Mouse (Mus musculus) lung, postnatal 25 days (tissue): ENCODE measurements around the gene Samd5.

Experiments used
- DNase-seq: peaks from one replicate; pipeline ENCODE4 v3.0.0; 2022; ENCODE audit warnings: low spot score

The Samd5 gene

DNA sequence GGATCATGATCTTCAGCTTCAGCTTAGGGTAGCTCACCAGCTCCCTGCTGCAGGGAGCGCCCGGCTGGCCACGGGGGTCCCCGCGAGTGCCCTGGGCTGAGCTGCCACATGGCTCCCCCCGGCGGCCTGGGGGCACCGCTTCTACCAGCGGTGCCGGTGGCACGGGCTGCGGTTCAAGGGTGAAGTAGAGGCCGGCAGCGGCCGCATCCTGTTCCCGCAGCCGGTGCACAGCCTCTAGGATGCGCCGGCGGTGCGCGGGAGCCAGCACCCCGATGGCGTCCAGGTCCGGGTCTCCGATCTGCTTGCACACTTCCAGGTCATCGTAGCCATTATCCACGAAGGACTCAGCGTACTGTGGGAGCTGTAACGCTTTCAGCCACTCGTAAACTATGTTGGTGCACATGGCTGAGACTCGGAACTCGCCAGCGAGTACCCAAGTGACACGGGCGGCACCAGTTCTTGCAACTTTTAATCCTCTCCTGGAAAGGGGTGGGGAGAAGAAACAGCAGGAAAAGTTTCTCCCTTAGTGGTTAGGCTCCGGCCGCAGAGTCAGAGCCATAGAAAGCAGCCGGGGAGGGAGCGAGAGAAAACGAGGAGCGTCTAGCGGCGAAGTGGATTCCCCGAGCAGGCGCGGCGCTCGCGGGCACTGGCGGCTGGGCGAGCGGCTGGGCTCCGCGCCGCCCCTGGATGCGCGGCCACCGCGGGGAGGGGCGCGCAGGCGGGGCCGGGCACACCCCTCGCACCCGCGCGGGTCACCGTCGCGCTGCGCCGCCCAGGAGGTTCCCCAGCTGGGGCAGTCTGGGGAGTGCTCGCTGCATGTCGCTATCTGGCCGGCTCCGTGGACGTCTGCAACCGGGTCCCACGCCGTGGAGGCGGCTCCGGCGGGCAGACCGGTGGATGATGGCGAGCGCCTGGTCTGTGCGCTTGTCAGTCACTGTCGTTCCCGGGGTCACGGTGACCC is at the start of gene Samd5:
Gene Samd5, minus strand, starts transcription at position 648 of the 961 bp plus-strand sequence.
- DNase-seq = peak; percentile 16

- DNase-seq = no peak
These were observed 47.7 kb upstream of the Samd5 start for GRCm38 (mm10) chr10:9722519-9723303.

DNA sequence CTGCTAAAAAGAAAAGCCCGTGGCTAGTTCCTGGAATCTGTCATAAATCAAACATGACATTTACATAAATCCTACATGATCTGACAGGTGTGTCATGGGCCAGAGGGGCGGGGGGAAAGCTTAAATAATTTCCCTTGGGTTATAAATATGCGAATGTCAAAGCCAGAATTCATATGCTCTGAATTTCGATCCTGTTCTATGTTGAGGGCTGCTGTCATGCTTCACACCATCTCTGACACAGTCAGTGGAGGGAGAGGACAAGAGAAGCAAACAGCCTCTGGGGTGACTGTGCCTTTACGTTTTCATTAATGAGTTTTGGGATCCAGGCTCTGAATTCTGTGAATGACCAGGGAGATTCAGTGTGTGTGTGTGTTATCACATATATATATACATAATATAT is 45.0 kb upstream of the Samd5 start:
- no peak for DNase-seq

DNA sequence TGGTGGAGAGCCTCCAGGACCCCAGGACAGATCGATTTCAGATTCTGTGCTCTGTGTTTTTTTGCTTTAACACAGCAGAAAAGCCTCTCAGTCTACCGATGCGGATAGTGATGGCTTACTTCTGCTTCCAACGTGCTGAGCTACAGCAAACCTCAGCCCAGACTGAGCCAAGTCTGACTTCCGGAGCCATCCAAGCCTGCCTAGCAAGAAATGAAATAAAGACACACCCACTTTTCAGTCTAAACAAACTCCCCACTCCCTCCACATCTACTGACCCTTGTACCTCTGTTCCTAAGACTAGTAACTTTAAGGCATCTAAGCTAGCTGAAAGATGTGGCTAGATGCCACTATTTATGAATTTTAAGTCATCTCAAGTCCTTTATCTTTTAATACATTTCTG is 43.1 kb upstream of the Samd5 start:
- DNase-seq = no peak

GRCm38 (mm10) chr10:9704956-9705355 is 29.9 kb upstream of the Samd5 start:
- DNase-seq = no peak

- DNase-seq = no peak
These were observed 24.2 kb upstream of the Samd5 start for GRCm38 (mm10) chr10:9699071-9699761.

GRCm38 (mm10) chr10:9698141-9698540 is 23.1 kb upstream of the Samd5 start:
- no peak for DNase-seq

DNA sequence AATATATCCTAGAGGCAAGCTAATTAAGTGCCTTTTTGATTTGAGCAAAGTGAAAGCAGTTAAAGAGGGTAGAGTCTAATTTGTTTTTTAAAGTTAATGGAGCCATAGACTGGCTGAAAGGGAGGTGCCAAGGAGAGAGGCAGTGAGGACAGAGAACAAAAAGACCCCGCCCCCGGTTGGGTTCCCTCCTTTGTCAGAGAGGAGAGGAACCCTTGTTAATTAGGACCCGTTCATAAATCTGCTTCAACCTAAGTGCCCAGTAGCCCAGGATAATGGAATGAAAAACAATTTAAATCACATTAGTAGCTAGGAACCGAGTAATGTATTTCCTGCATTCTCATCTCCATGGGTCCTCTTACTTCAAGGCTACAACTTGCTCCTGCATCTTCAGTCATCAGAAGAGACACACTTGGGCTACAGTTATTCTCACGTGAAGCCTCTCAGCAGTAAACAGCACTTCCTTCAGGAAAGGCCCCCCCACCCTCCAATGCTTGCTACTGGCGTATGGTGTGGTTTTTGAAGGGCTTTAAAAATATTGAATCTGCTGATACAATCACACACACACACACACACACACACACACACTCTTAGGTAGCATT is 21.6 kb upstream of the Samd5 start:
- no peak for DNase-seq

DNA sequence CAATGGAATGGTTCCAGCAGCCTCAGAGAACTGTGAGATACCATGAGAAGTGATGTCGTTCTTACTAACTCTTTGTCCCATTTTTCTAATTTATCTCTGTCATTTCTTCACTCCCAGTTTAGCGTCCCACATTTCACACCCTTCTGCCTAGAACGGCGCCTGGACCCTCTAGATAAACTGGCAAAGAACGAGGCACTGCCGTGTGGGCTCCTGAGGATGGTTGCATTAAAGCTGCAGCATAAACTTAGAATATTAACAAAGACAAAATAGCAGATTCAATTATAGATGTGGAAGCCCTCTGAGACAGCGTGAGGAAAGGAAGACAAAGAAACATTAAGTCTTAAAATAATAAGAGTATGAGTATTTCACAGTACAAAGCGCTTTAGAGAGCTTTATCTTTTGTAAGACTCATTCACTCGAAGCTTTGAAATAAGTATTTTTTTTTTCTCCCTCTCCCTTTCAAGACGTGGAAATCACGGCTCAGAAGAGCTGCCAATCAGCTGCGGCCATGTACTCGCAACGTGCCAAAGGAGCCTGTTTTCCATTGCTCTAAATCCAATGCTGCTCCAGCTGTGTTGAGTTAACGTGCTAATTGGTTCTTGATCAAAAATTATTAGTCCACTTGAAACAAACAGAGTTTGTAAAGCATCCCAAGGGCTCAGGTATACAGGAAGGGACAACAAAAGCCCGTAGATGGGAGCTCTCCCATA is 19.1 kb upstream of the Samd5 start:
- DNase-seq = no peak

DNA sequence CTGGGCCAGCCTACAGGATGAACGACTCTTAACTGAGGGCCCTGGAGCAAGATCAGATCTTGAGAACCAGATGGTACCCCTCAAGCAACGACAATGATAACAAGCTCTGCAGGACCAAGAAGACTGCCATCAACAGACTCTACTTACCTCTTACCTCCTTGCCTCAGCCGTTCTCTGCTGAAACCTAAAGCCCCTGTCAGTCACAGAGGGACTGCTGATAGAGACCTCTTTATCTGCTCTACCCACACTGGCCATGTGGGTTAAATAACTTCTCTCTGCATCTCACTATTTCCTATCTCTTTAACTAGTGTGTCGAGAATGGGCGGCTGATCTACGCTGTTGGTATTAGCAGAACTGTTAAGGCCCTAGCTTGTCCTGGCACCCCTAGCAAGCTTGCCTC is 5.9 kb upstream of the Samd5 start:
- DNase-seq = no peak

DNA sequence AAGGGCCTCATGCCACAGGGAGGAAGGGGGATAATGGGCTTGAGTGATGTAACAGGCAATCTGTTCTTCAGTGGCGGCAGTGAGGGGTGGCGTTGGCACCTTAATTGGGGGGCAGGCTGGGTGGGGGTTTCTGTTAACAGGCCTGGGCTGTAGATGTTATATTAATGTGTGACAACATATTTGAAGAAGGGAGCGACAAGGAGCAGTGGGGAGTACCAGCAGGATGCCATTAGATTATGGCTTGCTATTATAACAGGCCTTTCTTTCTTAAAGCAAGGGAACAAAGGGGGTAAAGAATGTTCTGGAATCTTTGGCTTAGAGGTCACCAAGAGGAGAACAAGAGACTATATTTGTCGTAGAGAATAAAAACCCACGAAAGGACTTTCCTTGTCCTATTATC is 4.9 kb upstream of the Samd5 start:
- no peak for DNase-seq

DNA sequence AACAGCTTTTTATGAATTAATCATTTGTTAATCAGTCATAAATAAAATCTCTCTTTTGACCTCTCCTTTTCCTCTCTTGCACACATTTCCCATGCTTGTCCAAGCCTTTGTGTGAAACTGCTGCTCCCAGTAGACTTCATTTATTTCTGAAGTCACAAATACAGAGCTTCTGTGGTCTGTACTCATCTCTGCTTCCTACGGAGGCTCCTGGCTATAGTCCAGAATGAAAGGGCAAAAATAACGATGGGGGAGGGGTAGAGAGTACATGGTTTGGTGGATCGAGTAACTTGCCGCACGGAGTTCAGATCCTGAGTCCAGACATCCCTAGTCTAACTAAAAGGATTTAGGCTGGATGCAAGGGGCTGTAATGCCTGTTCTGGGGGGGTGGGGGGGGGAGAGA is 3.1 kb upstream of the Samd5 start:
- DNase-seq = no peak

- peak; percentile 82 for DNase-seq
These were observed 1.9 kb upstream of the Samd5 start for GRCm38 (mm10) chr10:9676886-9677285.

GRCm38 (mm10) chr10:9676418-9676786 is 1.4 kb upstream of the Samd5 start:
- no peak for DNase-seq

DNA sequence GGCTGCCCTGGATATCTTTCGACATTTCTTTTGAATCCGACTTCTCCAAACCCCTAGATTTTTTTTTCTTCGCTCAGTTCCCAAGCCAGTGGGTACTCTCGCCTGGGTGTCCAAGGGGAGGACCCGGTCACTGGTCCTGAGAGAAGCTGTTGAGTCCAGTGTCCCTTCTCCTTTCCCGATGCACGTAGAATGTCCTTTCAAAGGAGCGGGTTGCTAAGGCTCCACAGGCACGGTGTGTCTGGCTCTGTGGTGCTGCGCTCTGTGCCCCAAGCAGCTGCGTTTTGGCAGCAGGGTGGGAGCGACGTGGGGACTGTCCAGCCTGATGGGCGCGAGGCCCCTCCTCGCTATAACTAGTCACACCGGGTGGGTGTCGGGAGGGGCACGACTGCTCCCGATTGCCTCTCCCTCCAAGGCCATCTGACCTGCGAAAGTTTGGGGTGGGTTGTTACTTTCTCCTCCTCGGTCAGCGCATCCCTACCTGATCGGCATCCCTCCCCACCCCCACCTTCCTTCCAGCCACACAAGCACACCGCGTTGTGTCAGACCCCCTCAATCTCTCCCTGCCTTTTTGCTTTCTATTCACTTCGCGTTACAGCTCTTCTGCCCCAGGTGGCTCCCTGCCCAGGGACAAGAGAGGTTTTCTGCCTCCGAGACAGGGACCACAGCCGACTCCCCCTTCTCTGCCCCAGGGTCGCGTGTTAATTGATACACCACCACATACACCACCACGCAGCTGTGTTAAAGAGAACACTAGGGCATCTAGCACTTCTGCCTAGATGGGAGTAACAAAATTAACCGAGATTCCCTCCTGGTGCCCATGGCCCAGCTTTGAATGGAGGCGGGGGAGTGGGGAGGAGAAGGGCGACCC is 776 bp upstream of the Samd5 start:
- no peak for DNase-seq

DNA sequence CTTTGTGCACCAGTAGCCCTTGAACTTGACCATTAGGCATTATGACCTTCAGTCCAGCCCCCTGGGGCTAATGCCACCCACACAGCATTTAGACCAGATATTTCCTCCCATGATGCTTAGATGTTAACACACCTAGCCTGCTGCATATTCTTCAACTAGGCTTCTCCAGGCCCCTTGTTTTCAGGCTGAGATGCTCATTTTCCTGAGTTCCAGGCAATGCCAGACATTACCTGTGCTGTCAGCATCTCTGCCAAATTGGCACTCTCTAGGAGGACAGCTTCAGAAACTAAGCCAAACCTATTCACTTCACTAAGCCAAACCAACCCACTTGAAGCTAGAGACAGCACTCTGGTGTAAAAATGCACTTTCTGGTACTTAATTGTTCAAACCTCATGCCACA is 1.7 kb downstream of the Samd5 start:
- no peak for DNase-seq

DNA sequence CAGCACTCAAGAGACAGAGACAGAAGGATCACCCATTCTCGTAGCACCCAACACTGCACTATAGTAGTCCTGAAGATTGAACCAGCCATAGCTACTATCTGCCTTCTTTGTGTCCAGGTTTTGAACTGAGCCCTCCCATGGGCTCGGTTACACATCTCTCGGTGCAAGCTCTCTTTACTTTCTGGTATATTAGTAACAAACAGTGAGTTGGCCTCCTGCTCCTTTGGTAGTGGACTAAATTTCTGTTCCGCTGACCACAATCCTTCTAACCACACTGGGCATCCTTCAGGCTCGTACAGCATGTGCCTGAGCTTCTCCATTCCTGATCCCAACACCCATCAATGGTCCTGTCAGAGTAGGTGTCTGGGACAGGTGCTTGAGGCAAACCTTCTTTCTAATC is 2.3 kb downstream of the Samd5 start:
- no peak for DNase-seq

DNA sequence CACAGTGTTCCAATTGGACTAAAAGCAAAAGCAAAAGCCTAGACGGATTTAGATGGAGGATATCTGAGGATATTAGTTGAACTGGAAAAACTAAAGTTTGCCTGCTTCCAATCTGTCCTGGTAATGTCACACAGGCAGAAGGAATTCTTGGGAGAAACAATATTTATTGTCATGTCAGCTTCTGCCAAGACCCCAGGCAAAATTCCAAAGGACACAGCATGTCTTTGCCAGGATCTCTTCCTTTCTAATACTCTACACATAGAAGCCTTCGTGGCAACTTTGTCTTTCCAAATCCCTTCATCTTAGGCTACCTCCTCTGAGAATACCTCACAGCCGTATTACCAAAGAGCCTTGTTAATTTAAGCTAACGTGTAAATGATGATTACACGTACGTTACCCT is 4.7 kb downstream of the Samd5 start:
- no peak for DNase-seq

DNA sequence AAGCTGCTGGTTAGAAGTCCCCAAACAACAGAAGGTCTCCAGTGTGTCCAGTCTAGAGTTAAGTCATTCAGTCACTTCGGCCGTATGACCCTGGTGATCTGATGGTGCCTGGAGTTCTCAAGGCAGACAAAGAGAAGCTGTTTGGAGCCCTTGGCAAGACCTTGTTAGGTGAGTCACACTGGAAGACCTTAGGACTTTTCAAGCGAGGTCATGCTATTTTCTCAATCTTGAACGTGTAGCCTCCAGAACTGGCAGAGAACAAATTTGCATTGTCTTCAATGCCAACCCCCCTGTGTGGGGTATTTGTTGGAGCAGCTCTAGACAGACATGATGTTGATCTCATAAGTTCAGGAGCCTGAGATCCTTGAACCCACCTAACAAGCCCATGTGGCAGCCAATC is 6.2 kb downstream of the Samd5 start:
- DNase-seq = no peak

GRCm38 (mm10) chr10:9652946-9653345 is 22.1 kb downstream of the Samd5 start:
- DNase-seq = no peak
